ENCODE assay signal across 21 mouse cellular contexts in the genomic region with DNA sequence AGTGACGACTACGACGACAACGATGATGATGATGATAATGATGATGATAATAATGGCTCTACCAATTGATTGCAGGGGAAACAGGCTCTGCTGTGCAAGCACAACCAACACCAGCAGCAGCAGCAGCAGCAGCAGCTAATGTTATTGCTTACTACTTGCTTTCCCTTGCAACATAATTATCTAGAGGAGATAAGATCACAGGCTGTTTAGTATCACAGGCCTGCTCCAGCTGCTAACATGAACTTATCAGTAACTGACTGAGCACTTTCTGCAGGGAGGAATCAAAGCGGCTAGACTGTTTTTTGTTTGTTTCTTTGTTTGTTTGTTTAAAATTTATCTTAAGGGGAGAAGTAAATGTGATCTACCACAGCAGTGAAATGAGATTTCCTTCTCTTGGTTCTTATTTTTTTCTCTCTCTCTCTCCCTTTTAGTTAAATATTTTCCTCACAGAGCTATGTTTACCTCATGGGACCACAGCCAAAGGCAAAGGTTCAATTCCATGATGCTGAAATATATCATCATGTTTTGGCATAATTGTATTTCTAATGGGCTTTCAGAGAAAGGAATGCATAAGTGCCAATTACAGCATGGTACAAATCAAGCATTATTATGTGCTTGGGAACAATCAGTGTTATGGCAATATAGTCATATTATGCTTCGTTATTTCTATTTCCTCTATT.
DNase-seq lines count a peak whose midpoint lies in the region; ATAC-seq and TF ChIP-seq lines count a peak whose summit lies in the region.
"Had no signal": no experiment of that assay in that cellular context is flagged by ENCODE, and none has a peak within 500 bp of the region (broad histone marks: within the 10 kb centered on the region; RNA-seq: fewer than 3 reads in every experiment).

No protein-coding gene starts in this region.

- no peaks in the 10 kb centered on the region for H3K4me1 ChIP-seq in hindbrain, embryonic 14.5 days (replicated peaks; ENCODE audit: control insufficient read depth, insufficient read depth, low read length)
- H3K4me1 ChIP-seq in hindbrain, embryonic 12.5 days = no peaks in the 10 kb centered on the region
- no peaks in the 10 kb centered on the region for H3K4me1 ChIP-seq in lung, embryonic 14.5 days (ENCODE audit: insufficient read depth)
- no peaks in the 10 kb centered on the region for H3K4me1 ChIP-seq in embryonic facial prominence, embryonic 14.5 days (ENCODE audit: control insufficient read depth, insufficient read depth, low read length)
- H3K4me1 ChIP-seq: embryonic facial prominence, embryonic 15.5 days; forebrain, embryonic 10.5 days had no signal

- no peak for ATAC-seq in hindbrain, embryonic 14.5 days (ENCODE audit: low FRiP score)
- no peak for ATAC-seq in hindbrain, embryonic 12.5 days (ENCODE audit: low FRiP score)
- ATAC-seq in lung, embryonic 14.5 days (ENCODE audit: insufficient read depth) = peak; percentile 71; the same call in 1 of the 2 replicates
- no peak for ATAC-seq in embryonic facial prominence, embryonic 14.5 days (ENCODE audit: low read depth)
- no peak for ATAC-seq in cerebellum, adult (ENCODE audit: insufficient number of reproducible peaks, low FRiP score, low TSS enrichment)
- ATAC-seq: forebrain, embryonic 16.5 days; hindbrain, postnatal 0 days had no signal

- WGBS in hindbrain, embryonic 14.5 days = 76% methylated on average over 6 of the region's 6 CpGs
- WGBS in hindbrain, embryonic 12.5 days = 77% methylated on average over 6 of the region's 6 CpGs
- WGBS in lung, embryonic 14.5 days = 42% methylated on average over 6 of the region's 6 CpGs
- 54% methylated on average over 6 of the region's 6 CpGs for WGBS in embryonic facial prominence, embryonic 14.5 days

- H3K27ac ChIP-seq in hindbrain, embryonic 14.5 days = 0 out of 2 replicates have a peak overlapping the region, but pooled peaks have one; percentile 32
- no peak overlapping the region for H3K27ac ChIP-seq in hindbrain, embryonic 12.5 days
- H3K27ac ChIP-seq in lung, embryonic 14.5 days (ENCODE audit: low read depth) = 0 out of 2 replicates have a peak overlapping the region, but pooled peaks have one; percentile 24
- H3K27ac ChIP-seq in embryonic facial prominence, embryonic 14.5 days (replicated peaks; ENCODE audit: low read depth, low read length) = no peak overlapping the region
- H3K27ac ChIP-seq: embryonic facial prominence, embryonic 15.5 days; forebrain, embryonic 10.5 days; heart, embryonic 13.5 days; hindbrain, postnatal 0 days had no signal

- no peaks in the 10 kb centered on the region for H3K36me3 ChIP-seq in hindbrain, embryonic 14.5 days (replicated peaks; ENCODE audit: control insufficient read depth, insufficient read depth)
- H3K36me3 ChIP-seq in hindbrain, embryonic 12.5 days = no peaks in the 10 kb centered on the region
- no peaks in the 10 kb centered on the region for H3K36me3 ChIP-seq in lung, embryonic 14.5 days (ENCODE audit: insufficient read depth)
- no peaks in the 10 kb centered on the region for H3K36me3 ChIP-seq in embryonic facial prominence, embryonic 14.5 days (ENCODE audit: control insufficient read depth, insufficient read depth, low read length)
- H3K36me3 ChIP-seq: embryonic facial prominence, embryonic 15.5 days; forebrain, embryonic 10.5 days; heart, embryonic 13.5 days had no signal

- no peaks in the 10 kb centered on the region for H3K27me3 ChIP-seq in hindbrain, embryonic 14.5 days (ENCODE audit: control insufficient read depth, insufficient read depth, low read length)
- no peaks in the 10 kb centered on the region for H3K27me3 ChIP-seq in hindbrain, embryonic 12.5 days
- no peaks in the 10 kb centered on the region for H3K27me3 ChIP-seq in lung, embryonic 14.5 days (ENCODE audit: insufficient read depth, low read length)
- no peaks in the 10 kb centered on the region for H3K27me3 ChIP-seq in embryonic facial prominence, embryonic 14.5 days (replicated peaks; ENCODE audit: control insufficient read depth, insufficient read depth, low read length)
- H3K27me3 ChIP-seq: embryonic facial prominence, embryonic 15.5 days; heart, embryonic 13.5 days had no signal

- intact Hi-C loops in gastrocnemius, postnatal 36 days (cut with DNase I) = no loop called here

- H3K9ac ChIP-seq in hindbrain, embryonic 14.5 days = no peak overlapping the region
- no peak overlapping the region for H3K9ac ChIP-seq in hindbrain, embryonic 12.5 days
- no peak overlapping the region for H3K9ac ChIP-seq in lung, embryonic 14.5 days
- H3K9ac ChIP-seq in embryonic facial prominence, embryonic 14.5 days (ENCODE audit: low read depth, low read length) = no peak overlapping the region
- H3K9ac ChIP-seq: embryonic facial prominence, embryonic 15.5 days; heart, embryonic 13.5 days had no signal

- DNase-seq in hindbrain, embryonic 14.5 days (ENCODE audit: low spot score) = peak; percentile 32
- DNase-seq in lung, embryonic 14.5 days = peak; percentile 39
- no peak for DNase-seq in lung, postnatal 4 days
- DNase-seq in MN1 (ENCODE audit: low spot score) = peak; percentile 68
- peak; percentile 4 for DNase-seq in embryonic facial prominence, embryonic 14.5 days (ENCODE audit: low spot score)
- no peak for DNase-seq in gastrocnemius, postnatal 36 days
- DNase-seq: adrenal gland, adult 2 months; adrenal gland, postnatal 25 days; cerebellum, adult 11-12 months; cerebellum, adult 9-10 months; cerebellum, postnatal 25 days; gastrocnemius, postnatal 10 days; heart, postnatal 36 days had no signal

- no peaks in the 10 kb centered on the region for H3K9me3 ChIP-seq in hindbrain, embryonic 14.5 days (ENCODE audit: control insufficient read depth, low read length)
- H3K9me3 ChIP-seq in hindbrain, embryonic 12.5 days (replicated peaks) = no peaks in the 10 kb centered on the region
- no peaks in the 10 kb centered on the region for H3K9me3 ChIP-seq in lung, embryonic 14.5 days (ENCODE audit: low read depth, low read length)
- H3K9me3 ChIP-seq in embryonic facial prominence, embryonic 14.5 days (ENCODE audit: control insufficient read depth, low read length) = no peaks in the 10 kb centered on the region
- H3K9me3 ChIP-seq: embryonic facial prominence, embryonic 15.5 days; forebrain, embryonic 10.5 days; heart, embryonic 13.5 days had no signal

- TF ChIP-seq CTCF in lung, embryonic 14.5 days (IDR thresholded peaks at IDR 0.05; ENCODE audit: low read depth) = no peak

- no peak overlapping the region for H3K4me2 ChIP-seq in hindbrain, embryonic 14.5 days (replicated peaks)
- H3K4me2 ChIP-seq in hindbrain, embryonic 12.5 days (replicated peaks) = no peak overlapping the region
- H3K4me2 ChIP-seq in lung, embryonic 14.5 days = no peak overlapping the region
- no peak overlapping the region for H3K4me2 ChIP-seq in embryonic facial prominence, embryonic 14.5 days (ENCODE audit: low read depth, low read length)
- H3K4me2 ChIP-seq: embryonic facial prominence, embryonic 15.5 days; heart, embryonic 13.5 days had no signal

- H3K4me3 ChIP-seq in hindbrain, embryonic 14.5 days (replicated peaks; ENCODE audit: low read length) = no peak overlapping the region
- H3K4me3 ChIP-seq in hindbrain, embryonic 12.5 days = no peak overlapping the region
- H3K4me3 ChIP-seq in lung, embryonic 14.5 days (ENCODE audit: low read depth, low read length) = no peak overlapping the region
- no peak overlapping the region for H3K4me3 ChIP-seq in embryonic facial prominence, embryonic 14.5 days (ENCODE audit: low read depth, low read length)
- H3K4me3 ChIP-seq: embryonic facial prominence, embryonic 15.5 days; erythroblast, embryonic 14.5 days; forebrain, embryonic 10.5 days; heart, embryonic 13.5 days had no signal

Comparison
In these comparisons a context has a peak if more than half of its experiments do, and no peak if none do; other contexts are left out.
1. DNase-seq: peak in hindbrain, embryonic 14.5 days (single experiment), lung, embryonic 14.5 days (single experiment), MN1 (single experiment) and embryonic facial prominence, embryonic 14.5 days (single experiment); none in lung, postnatal 4 days (0 of 2) and gastrocnemius, postnatal 36 days (0 of 2).
2. H3K27ac ChIP-seq: peak in hindbrain, embryonic 14.5 days (single experiment) and lung, embryonic 14.5 days (single experiment); none in hindbrain, embryonic 12.5 days (single experiment) and embryonic facial prominence, embryonic 14.5 days (single experiment).